Mouse (Mus musculus) MEL (cell line): Measurements from ENCODE around the gene Harbi1. TPM values are rescaled to one million over a fixed set of nuclear protein-coding genes. Genes with fewer than 3 reads are reported as not detected.

ENCODE experiments used
- polyA plus RNA-seq, 2 experiments: library from polyadenylated mRNA; stranded (reverse) in 1 of 2; unstranded in 1 of 2; fragments of >175 nt in 1 of 2; fragments of >200 nt in 1 of 2; gene quantifications; 2 replicates each; pipeline versions ENCODE4 v1.2.1 to v1.2.4; 2012; ENCODE audit warnings: low replicate concordance in 2 of 2, low read depth in 1 of 2; ENCODE audit not compliant: insufficient read length in 2 of 2, insufficient read depth in 1 of 2, missing spikeins in 1 of 2
- total RNA-seq: library from RNA; depleted of rRNA; stranded (reverse); fragments of 300-350 nt; gene quantifications from 2 replicates; pipeline ENCODE4 v1.2.3, GENCODE M21; 2012; rRNA removed

Harbi1 gene
- total and polyA plus RNA-seq, 3 experiments, result 7.8 to 8.2 TPM; not detected in 1

Other genes starting within 250 kb of the Harbi1 start
- gene Ckap5, start 184.1 kb upstream of the Harbi1 start, total RNA-seq, result 57.1 and 64.7 TPM in 2 replicates
- gene Ckap5, start 184.1 kb upstream of the Harbi1 start, polyA plus RNA-seq, result 10 to 100 TPM; 44.0 to 45.3 TPM
- gene F2, start 74.4 kb upstream of the Harbi1 start, total RNA-seq, result 0.04 TPM in 1 of 2 replicates, not detected in the other
- gene F2, start 74.4 kb upstream of the Harbi1 start, polyA plus RNA-seq, result under 1 TPM in 1 of 2 experiments, not detected in 1; 0.06 TPM
- 8.6 and 10.4 TPM in 2 replicates for gene Zfp408, start 61.1 kb upstream of the Harbi1 start, total RNA-seq
- gene Zfp408, start 61.1 kb upstream of the Harbi1 start, polyA plus RNA-seq, result 10 to 100 TPM in 1 of 2 experiments, not detected in 1; 16.4 TPM
- 21.4 and 23.5 TPM in 2 replicates for gene Arhgap1, start 61.0 kb upstream of the Harbi1 start, total RNA-seq
- gene Arhgap1, start 61.0 kb upstream of the Harbi1 start, polyA plus RNA-seq, result 10 to 100 TPM in 1 of 2 experiments, not detected in 1; 40.1 TPM
- gene Atg13, start 276 bp upstream of the Harbi1 start, total RNA-seq, result 7.4 and 8.4 TPM in 2 replicates
- gene Atg13, start 276 bp upstream of the Harbi1 start, polyA plus RNA-seq, result 10 to 100 TPM in 1 of 2 experiments, not detected in 1; 27.7 TPM
- gene Ambra1, start 19.3 kb downstream of the Harbi1 start, total RNA-seq, result 14.6 and 15.9 TPM in 2 replicates
- gene Ambra1, start 19.3 kb downstream of the Harbi1 start, polyA plus RNA-seq, result 10 to 100 TPM in 1 of 2 experiments, not detected in 1; 24.7 TPM
- gene Chrm4, start 216.4 kb downstream of the Harbi1 start, total RNA-seq, result 23.9 and 29.0 TPM in 2 replicates
- gene Chrm4, start 216.4 kb downstream of the Harbi1 start, polyA plus RNA-seq, result 10 to 100 TPM in 1 of 2 experiments, not detected in 1; 21.5 TPM
- gene Mdk, start 221.4 kb downstream of the Harbi1 start, total RNA-seq, result 0.19 and 0.59 TPM in 2 replicates
- 1 to 10 TPM in 1 of 2 experiments, not detected in 1; 3.4 TPM for gene Mdk, start 221.4 kb downstream of the Harbi1 start, polyA plus RNA-seq
- 0.85 and 1.2 TPM in 2 replicates for gene Gm9821, start 234.9 kb downstream of the Harbi1 start, total RNA-seq
- gene Gm9821, start 234.9 kb downstream of the Harbi1 start, polyA plus RNA-seq, result 10 to 100 TPM in 1 of 2 experiments, not detected in 1; 22.7 TPM